Mouse (Mus musculus) heart, embryonic 15.5 days (tissue): ENCODE measurements around the gene Acat1. TPM values are rescaled to one million over a fixed set of nuclear protein-coding genes. Genes with fewer than 3 reads are reported as not detected.

Experiments
- ATAC-seq: fragments of 200-750 bp; cut with Nextera tagmentation; replicated peaks from 2 replicates; pipeline ENCODE4 v1.8.0; 2017; ENCODE audit warnings: low read depth, moderate TSS enrichment; ENCODE audit not compliant: insufficient number of reproducible peaks, insufficient read depth, low FRiP score
- H3K27ac ChIP-seq: fragments of 300-500 bp; sonication (generic); 2 replicates; pipeline ENCODE4 v1.5.1; 2015; ENCODE audit warnings: mild to moderate bottlenecking, inconsistent platforms
- H3K27me3 ChIP-seq: fragments of 300-500 bp; sonication (generic); 2 replicates; pipeline ENCODE4 v1.6.1; 2015; ENCODE audit warnings: inconsistent platforms
- H3K36me3 ChIP-seq: fragments of 300-500 bp; sonication (generic); 2 replicates; pipeline ENCODE4 v1.6.1; 2015; ENCODE audit warnings: mild to moderate bottlenecking, inconsistent platforms
- H3K4me1 ChIP-seq: fragments of 300-500 bp; sonication (generic); replicated peaks from 2 replicates; pipeline ENCODE4 v1.6.1; 2015; ENCODE audit warnings: inconsistent platforms
- H3K4me2 ChIP-seq: fragments of 300-500 bp; sonication (generic); 2 replicates; pipeline ENCODE4 v1.6.1; 2015; ENCODE audit warnings: inconsistent platforms, mild to moderate bottlenecking, moderate library complexity
- H3K4me3 ChIP-seq: fragments of 300-500 bp; sonication (generic); 2 replicates; pipeline ENCODE4 v1.5.1; 2015; ENCODE audit warnings: mild to moderate bottlenecking, inconsistent platforms
- H3K9ac ChIP-seq: fragments of 300-500 bp; sonication (generic); 2 replicates; pipeline ENCODE4 v1.6.1; 2015; ENCODE audit warnings: mild to moderate bottlenecking, inconsistent platforms
- H3K9me3 ChIP-seq: fragments of 300-500 bp; sonication (generic); replicated peaks from 2 replicates; pipeline ENCODE4 v1.6.1; 2016; ENCODE audit warnings: inconsistent platforms
- WGBS: fragments of 180-500 bp; shearing (Covaris S2); methylation state at CpG from one replicate; pipeline ENCODE4 v1.1.7; 2015; ENCODE audit warnings: mixed read lengths; 5-methylcytosine and 5-hydroxymethylcytosine counted together
- polyA plus RNA-seq: library from polyadenylated mRNA; unstranded; fragments of >200 nt; fragmentation: Nextera tagmentation; extraction: Ambion mirVana; gene quantifications from 2 replicates; pipeline ENCODE4 v1.2.1, GENCODE M21; 2015

Gene Acat1
- polyA plus RNA-seq, 1 experiment from 2014 or later: 222 TPM

DNA sequence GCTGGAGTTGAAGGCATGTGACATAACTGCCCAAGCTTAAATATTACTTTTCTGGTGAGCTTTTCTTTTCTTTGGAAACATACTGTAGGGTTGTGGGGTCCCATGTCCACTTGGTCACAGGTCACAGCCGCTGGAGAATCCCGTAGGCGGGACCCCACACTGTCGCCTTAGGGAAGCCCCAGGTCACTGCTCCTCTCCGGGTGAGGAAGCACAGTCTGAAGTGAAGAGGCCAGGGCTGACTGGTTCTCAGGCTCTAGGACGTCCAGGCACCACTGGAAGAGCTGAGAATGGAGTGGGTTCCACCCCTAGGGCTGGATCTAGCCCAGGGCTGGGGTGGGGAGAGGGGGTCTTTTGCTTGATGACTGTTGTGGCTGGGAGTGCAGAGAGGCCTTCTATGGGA lies 11.6 kb downstream of the Acat1 start:
- H3K4me1 ChIP-seq: peaks cover 7% of the 10 kb centered on the region

DNA sequence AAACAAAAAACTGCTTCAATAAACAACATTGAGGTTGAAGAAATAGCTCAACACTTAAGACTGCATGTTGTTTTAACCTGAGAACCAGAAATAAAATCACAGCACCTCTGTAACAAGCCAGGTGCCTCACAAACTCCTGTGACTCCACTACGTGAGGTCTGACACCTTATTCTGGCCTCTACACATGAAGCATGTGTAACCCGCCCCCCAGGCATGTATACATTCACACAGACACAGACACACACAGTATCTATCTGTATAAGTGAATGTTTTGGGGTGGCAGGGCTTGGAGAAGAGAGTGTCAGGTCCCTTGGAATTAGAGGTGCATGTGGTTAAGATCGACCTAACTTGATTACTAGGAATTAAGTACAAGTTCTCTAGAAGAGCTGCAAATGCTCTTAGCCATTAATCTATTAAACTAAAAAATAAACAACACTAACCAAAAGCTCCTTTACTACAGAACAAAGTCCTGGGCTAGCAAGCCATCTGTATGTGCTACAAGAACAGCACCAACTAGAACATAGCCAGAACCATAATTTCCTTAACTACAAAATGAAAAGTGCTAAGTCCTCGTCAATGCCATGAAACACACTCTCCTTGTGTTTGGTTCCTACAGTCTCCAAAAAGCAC lies 13.1 kb downstream of the Acat1 start:
- H3K4me3 ChIP-seq: no peak overlapping the region
- no peaks in the 10 kb centered on the region for H3K27me3 ChIP-seq
- no peak overlapping the region for H3K9ac ChIP-seq
- peaks cover 36% of the 10 kb centered on the region for H3K36me3 ChIP-seq
- no peak for ATAC-seq
- H3K4me2 ChIP-seq: no peak overlapping the region
- H3K4me1 ChIP-seq: no peaks in the 10 kb centered on the region
- 92% methylated on average over 4 of the region's 4 CpGs for WGBS
- H3K27ac ChIP-seq: no peak overlapping the region
- H3K9me3 ChIP-seq: no peaks in the 10 kb centered on the region

More for the DNA sequence above, 11.6 kb downstream of the Acat1 start:
- H3K9me3 ChIP-seq: no peaks in the 10 kb centered on the region
- peaks cover 20% of the 10 kb centered on the region for H3K36me3 ChIP-seq
- no peak overlapping the region for H3K4me3 ChIP-seq
- H3K27ac ChIP-seq: no peak overlapping the region
- H3K27me3 ChIP-seq: no peaks in the 10 kb centered on the region
- H3K4me2 ChIP-seq: no peak overlapping the region
- WGBS: 74% methylated on average over 6 of the region's 6 CpGs
- no peak overlapping the region for H3K9ac ChIP-seq
- ATAC-seq: no peak

DNA sequence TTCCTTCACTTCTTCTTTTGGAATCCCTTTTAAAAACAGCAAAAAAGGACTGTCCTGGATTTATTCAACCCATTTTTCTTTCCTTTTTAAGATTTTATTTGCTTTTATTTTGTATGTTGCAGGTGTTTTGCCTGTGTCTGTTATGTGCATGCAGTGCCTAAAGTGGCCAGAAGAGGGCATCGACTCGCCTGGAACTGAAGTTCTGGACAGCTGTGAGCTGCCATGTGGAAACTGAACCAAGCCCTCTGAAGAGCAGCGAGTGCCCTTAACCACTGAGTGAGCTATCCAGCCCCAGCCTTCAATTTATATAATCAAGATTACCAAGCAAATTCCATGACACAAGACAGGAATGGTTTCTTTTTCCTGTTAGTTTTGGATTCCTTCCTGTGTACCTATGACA lies 15.4 kb downstream of the Acat1 start:
- Histone ChIP-seq H3K27ac (no peak overlapping the region), H3K4me1 (no peaks in the 10 kb centered on the region), H3K27me3 (no peaks in the 10 kb centered on the region), H3K9ac (no peak overlapping the region), H3K36me3 (peaks cover 53% of the 10 kb centered on the region), H3K9me3 (no peaks in the 10 kb centered on the region), H3K4me2 (no peak overlapping the region), H3K4me3 (no peak overlapping the region)
- WGBS: 9% methylated on average over 3 of the region's 3 CpGs
- ATAC-seq: no peak

DNA sequence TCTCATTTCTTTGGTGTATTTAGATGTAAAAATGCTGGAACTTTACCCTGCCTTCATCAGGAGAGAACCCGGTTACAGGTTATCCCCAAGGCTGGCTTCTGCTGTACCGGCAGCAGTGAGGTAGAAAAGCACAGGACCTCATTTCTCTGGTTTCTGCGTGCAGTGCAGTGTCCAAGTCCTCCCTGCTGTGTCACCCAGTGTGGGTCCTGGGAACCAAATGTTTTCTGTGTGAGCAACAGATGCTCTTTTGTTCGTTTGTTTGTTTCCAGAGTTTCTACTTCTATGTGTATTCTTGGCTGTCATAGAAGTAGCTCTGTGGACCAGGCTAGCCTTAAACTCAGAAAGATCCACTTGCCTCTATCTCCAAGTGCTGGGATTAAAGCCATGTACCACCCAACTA lies 28.3 kb downstream of the Acat1 start:
- ATAC-seq: no peak
- peaks cover 80% of the 10 kb centered on the region for H3K36me3 ChIP-seq
- no peak overlapping the region for H3K27ac ChIP-seq
- no peak overlapping the region for H3K4me3 ChIP-seq
- no peak overlapping the region for H3K9ac ChIP-seq
- no peaks in the 10 kb centered on the region for H3K4me1 ChIP-seq
- no peaks in the 10 kb centered on the region for H3K9me3 ChIP-seq
- WGBS: 87% methylated on average over 4 of the region's 4 CpGs
- no peaks in the 10 kb centered on the region for H3K27me3 ChIP-seq
- H3K4me2 ChIP-seq: no peak overlapping the region

DNA sequence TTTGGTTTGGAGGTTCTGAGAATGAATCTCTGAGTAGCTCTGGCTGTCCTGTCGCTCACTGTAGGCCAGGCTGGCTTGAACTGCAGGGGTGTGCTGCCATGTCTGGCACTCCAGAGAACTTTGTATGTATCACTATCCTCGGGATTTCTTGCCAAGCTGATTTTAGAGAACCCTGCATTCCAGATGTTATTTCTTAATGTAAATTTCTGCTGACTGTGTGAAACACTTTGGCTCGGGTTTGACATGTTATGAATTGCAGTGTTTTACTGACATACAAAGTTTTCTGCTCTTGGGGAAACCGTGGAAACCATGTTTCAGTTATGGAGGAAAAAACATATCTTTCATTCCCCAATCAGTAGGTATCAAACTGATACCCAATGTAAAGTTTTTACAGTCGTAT lies 34.5 kb downstream of the Acat1 start:
- ATAC-seq: no peak
- H3K4me3 ChIP-seq: no peak overlapping the region
- no peaks in the 10 kb centered on the region for H3K27me3 ChIP-seq
- no peak overlapping the region for H3K9ac ChIP-seq
- WGBS: 79% methylated on average over 5 of the region's 5 CpGs
- H3K4me1 ChIP-seq: no peaks in the 10 kb centered on the region
- H3K9me3 ChIP-seq: no peaks in the 10 kb centered on the region
- H3K27ac ChIP-seq: no peak overlapping the region
- H3K4me2 ChIP-seq: no peak overlapping the region
- H3K36me3 ChIP-seq: peaks cover 51% of the 10 kb centered on the region

DNA sequence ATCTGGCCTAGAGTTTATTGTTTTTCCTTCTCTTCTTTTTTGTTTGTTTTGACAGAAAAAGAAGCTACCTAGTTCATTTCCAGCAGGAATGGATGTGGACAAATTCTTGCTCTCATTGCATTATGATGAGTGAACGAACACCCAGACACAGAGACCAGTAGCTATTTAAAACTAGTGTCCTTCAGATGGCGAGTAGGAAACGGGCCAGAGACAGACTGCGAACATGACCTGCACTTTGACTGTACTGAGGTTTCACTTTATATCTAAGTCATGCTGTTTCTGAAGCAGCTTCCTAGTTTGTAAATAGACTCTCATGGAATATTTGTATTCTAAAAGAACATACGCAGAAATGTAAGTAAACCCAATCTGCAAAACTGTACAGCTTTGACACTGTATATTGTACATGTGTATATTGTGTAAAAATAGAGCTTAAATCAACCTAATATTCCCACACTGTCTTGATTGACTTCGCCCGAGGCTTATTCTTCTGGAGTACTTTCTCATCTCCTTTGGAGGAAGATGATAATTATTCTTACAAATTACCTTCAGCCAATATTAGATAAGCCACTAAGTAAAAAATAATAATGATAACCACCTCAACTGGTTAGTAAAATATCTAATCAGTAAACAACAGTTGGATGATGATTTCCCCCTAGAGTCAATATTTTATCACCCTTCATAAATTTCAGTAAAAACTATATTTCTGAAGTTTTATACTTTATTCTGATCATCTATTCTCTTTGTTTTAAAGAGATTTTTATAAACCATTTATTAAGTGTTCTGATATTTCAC lies 37.5 kb downstream of the Acat1 start:
- no peak for ATAC-seq
- Histone ChIP-seq H3K9me3 (no peaks in the 10 kb centered on the region), H3K9ac (no peak overlapping the region), H3K27ac (no peak overlapping the region), H3K27me3 (no peaks in the 10 kb centered on the region), H3K4me1 (no peaks in the 10 kb centered on the region), H3K36me3 (peaks cover 51% of the 10 kb centered on the region), H3K4me3 (no peak overlapping the region), H3K4me2 (no peak overlapping the region)
- WGBS: 71% methylated on average over 7 of the region's 7 CpGs

DNA sequence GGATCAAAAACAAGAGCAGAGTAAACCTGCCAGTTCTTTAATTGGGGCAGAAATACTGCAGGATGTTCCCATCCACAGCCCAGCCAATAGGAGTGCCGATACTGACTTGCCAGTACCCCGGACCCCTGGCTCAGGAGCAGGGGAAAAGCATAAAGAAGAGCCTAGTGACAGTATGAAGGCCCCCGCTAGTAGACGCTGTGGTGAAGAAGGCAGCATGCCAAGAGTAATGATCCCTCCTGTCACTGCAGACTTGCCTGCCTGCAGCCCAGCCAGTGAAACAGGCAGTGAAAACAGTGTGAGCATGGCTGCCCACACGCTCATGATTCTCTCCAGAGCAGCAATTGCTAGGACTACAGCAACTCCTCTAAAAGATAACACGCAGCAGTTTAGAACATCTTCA lies 39.5 kb downstream of the Acat1 start:
- 78% methylated on average over 6 of the region's 6 CpGs for WGBS
- Histone ChIP-seq H3K36me3 (peaks cover 66% of the 10 kb centered on the region), H3K9ac (no peak overlapping the region), H3K4me1 (no peaks in the 10 kb centered on the region), H3K27ac (no peak overlapping the region), H3K27me3 (no peaks in the 10 kb centered on the region), H3K4me2 (no peak overlapping the region), H3K9me3 (no peaks in the 10 kb centered on the region), H3K4me3 (no peak overlapping the region)
- ATAC-seq: no peak

DNA sequence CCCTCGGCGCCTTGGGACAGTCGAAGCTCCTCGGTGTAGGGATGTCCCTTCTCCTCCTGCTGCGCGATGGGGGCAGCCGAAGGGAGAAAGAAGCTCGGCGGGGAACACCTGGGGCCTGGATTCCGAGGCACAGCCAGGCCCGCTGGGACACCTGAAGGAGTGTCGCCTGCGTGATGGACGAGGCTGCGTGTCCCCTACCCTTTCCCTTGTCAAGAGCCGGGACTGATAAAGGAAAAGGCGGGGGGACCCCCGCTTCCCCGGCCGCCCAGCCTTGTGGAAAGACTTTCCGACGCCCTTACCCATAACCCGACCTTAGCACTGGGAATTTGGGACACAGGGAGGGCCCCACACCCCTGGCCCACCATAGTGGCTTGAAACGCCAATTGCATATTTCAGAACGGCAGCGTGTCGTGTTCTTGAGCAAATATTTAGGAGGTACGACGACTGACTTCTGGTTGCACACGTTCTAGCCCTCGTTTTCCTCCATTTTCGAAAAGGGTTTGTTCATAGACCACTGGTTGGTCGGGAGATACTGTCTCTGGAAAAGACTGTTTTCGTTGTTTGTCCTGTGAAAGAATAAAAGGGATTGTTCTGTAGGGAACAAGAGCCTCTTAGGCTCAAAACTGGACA lies 72.7 kb downstream of the Acat1 start:
- H3K4me3 ChIP-seq: peak overlapping the region; percentile 84
- under 1% methylated on average over 32 of the region's 34 CpGs for WGBS
- H3K9me3 ChIP-seq: no peaks in the 10 kb centered on the region
- peak overlapping the region; percentile 82 for H3K4me2 ChIP-seq
- peak; percentile 18 for ATAC-seq
- H3K9ac ChIP-seq: peak overlapping the region; percentile 92
- peaks cover 7% of the 10 kb centered on the region; the same call in 1 of the 2 replicates for H3K36me3 ChIP-seq
- no peaks in the 10 kb centered on the region for H3K27me3 ChIP-seq
- peak overlapping the region; percentile 93 for H3K27ac ChIP-seq
- peaks cover 14% of the 10 kb centered on the region for H3K4me1 ChIP-seq

DNA sequence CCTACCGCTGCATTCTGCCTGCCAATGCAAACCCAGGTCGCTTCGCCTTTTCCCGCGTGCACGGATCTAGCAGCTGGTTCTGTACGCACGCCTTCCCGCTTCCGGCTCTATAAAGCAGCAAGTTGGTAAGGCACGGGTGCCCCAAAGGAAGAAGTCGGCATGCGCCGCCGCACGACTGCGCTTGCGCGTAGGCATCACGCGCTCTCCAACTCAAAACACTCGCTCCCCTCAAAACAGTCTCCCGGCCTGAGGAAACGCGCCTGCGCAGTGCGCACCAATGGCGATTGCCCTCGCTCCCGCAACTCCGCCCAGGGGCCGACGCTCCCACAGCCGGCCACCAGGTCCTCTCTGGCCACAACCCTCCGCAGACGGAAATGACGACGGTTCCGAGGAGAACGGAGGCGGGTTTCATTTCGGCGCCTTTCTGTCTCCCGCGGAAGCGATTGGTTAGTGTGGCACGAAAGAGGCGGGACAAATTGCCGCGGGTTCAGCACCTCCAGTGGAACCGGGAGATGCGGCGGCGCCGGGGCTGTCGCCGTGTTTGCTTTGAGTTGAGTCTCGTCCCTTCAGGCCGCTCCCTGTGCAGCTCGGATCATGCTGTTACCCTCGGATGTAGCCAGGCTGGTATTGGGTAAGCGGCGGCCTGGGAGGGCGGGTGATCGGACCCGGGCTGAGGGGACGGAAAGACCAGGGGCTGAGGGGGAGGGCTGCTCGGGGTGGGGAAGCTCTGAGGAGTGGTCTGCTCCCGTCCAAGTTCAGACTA lies 73.4 kb downstream of the Acat1 start, which contains the start of the genes Atm and Npat:
Gene Atm, minus strand, starts transcription at position 183 of the 763 bp plus-strand sequence.
Gene Npat, plus strand, starts transcription at position 490 of the 763 bp plus-strand sequence.
- Histone ChIP-seq H3K4me1 (peaks cover 14% of the 10 kb centered on the region), H3K27me3 (no peaks in the 10 kb centered on the region), H3K36me3 (peaks cover 9% of the 10 kb centered on the region; the same call in 1 of the 2 replicates), H3K9ac (peak within 1 kb of the TSS; percentile 92), H3K9me3 (no peaks in the 10 kb centered on the region), H3K4me3 (peak within 1 kb of the TSS; percentile 84), H3K4me2 (peak within 1 kb of the TSS; percentile 91), H3K27ac (peak within 1 kb of the TSS; percentile 93)
- peak; percentile 99 for ATAC-seq
- WGBS: under 1% methylated on average over 69 of the region's 69 CpGs

DNA sequence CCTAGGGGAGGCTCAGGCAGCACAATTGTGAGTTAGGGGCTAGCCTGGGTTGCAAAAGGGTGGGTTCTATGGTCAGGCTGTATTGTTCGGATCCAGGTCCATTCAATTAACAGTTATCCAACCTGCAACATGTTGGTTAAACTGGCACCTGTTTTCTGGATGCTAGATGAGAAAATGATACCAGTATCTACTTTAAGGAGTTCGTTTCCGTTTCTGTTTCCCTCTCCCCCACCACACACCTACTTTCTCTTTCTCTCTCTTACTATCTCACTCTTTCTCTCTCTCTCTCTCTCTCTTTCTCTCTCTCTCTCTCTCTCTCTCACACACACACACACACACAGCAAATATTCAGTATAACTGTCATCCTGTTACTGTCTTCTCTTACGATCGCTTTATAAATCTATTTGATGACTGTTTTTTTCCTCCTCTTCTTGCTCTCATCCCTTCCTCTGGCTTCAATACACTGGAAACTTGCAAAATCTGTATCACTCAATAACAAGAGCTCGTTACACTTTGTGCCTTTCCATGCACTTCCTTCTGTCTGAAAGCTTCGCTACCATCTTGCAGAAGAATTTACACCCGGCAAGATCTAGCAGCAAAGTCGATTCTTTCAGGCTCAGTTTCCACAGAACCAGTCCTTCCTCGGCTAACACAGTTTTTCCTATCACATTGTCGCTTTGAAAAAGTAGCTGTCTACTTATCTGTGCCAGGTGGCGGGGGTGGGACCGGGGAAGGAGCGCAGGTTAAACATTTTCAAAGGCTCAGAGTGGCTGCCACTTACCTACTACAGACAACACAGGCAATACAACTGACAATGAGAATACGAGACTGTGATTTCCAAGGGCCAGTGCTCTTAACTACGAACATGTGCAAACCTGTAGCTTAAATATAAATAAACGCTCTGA lies 74.5 kb downstream of the Acat1 start:
- Histone ChIP-seq H3K4me3 (peak overlapping the region; percentile 84), H3K4me2 (peak overlapping the region; percentile 91), H3K4me1 (peaks cover 14% of the 10 kb centered on the region), H3K36me3 (peaks cover 18% of the 10 kb centered on the region; the same call in 1 of the 2 replicates), H3K9me3 (no peaks in the 10 kb centered on the region), H3K9ac (peak overlapping the region; percentile 71), H3K27me3 (no peaks in the 10 kb centered on the region), H3K27ac (peak overlapping the region; percentile 87)
- no peak for ATAC-seq
- 11% methylated on average over 17 of the region's 17 CpGs for WGBS
